Mouse (Mus musculus): ENCODE measurements around the gene Paqr3.

Paqr3 gene

DNA sequence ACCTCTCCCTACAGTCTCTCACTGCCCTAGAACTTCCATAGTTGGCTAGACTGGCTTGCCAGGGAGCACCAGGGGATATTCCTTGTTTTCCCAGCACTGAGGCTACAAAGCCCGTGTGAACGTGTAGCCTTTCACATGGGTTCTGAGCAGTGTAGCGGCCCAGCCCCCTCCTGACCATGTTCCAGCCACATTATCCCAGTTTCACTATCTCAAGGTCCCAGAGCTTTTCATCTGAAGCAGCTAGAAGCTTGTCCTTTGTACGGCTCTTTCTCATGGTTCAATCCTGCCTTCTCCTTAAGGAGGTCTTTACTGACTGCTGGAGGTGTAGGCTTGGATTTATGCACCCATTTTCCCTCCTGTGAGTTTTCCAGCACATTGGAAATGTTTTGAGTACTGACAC lies 26.9 kb downstream of the Paqr3 start:
- DNase-seq (ENCODE audit: low spot score): no peak

DNA sequence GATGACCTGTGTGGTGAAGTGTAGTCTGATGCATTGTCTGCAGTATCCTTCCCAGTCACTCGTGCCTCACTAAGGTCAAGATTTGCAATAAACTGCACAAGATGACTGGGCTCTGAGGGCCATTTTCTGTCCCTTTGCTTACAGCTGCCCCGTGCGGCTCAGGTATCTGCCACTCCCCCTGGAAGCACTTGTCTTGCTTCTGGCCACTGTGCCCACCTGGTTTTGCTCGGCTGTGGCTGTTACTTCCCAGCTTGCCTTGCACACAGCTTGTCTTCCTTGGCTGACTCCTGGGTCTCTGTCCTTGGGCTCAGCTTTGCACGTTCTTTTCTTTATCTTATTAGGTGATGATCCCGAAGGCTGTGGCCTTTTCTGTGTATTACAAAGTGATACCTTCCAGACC lies 27.7 kb downstream of the Paqr3 start:
- no peak for DNase-seq (ENCODE audit: low spot score)

DNA sequence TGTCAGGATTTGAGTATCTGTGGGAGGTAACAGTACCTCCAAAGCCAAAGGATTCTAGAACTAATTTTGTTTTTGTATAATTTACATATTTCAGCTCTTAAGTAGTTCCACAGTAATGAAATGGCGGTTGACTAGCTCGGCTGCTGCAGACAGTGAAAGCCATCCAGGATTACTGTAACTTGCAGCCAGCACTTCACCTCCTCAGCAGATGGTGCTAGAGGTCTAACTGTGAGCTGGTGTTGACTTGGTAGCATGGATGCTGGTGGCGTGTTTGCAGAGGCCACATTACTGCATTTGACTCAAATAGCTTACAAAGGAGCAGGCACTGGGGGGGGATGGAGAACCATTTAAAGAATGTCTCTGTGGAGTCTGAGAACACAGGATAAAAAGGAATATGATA lies 29.9 kb downstream of the Paqr3 start:
- DNase-seq (ENCODE audit: low spot score): no peak

DNA sequence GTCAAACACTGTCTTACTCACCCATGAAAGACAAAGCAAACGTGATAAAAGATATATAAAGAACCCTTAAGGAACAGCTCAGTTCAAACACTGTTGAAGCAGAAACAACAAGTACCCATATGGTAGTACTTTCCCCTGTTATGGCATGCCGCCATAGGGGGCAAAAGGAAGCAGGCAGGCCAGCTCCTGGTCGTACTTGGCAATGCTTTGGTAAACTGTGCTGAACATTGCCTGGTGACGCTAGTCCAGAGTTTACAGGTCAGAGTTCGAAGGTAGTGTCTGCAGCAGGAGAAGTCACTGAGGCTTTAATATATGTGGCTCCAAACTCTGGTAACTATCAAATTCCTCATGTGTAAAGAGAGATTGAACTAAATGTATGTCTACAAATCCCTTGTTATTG lies 32.8 kb downstream of the Paqr3 start:
- no peak for DNase-seq (ENCODE audit: low spot score)

DNA sequence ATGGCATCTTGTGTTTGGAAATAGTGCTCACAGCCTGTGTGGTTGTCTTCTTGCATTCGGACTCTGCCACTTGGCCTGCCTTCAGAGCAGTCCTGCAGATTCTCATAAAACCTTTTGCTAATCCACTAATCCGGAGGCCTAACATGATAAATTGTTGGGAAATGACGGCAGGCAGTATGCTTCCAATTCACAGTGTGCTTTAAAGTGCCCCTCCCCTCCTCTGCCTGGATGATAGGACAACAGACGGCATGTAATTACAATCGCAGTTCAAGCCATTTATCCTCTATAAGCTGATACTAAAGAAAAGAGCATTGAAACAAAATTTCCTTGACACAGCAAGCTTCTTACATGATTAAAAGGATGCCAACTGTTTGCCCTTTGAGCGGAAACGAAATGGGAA lies 33.7 kb downstream of the Paqr3 start:
- no peak for DNase-seq (ENCODE audit: low spot score)

DNA sequence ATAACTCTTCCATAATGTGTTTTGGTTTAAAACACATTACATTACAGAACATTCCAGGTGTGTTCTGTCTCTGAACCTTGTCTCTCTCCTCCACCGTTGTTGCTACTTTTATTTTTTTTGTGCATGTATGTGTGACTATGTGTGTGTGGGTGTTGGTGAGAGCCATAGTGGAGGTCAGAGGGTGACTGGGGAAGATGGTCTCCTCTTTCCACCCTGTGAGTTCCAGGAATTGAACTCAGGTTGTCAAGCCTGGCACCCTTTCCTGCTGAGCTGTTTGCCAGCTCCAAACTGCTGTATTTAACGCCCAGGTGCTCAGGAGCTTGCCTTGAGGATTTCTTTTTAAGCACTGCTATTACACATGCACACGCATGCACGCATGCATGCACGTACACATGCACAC lies 35.2 kb downstream of the Paqr3 start:
- no peak for DNase-seq (ENCODE audit: low spot score)

DNA sequence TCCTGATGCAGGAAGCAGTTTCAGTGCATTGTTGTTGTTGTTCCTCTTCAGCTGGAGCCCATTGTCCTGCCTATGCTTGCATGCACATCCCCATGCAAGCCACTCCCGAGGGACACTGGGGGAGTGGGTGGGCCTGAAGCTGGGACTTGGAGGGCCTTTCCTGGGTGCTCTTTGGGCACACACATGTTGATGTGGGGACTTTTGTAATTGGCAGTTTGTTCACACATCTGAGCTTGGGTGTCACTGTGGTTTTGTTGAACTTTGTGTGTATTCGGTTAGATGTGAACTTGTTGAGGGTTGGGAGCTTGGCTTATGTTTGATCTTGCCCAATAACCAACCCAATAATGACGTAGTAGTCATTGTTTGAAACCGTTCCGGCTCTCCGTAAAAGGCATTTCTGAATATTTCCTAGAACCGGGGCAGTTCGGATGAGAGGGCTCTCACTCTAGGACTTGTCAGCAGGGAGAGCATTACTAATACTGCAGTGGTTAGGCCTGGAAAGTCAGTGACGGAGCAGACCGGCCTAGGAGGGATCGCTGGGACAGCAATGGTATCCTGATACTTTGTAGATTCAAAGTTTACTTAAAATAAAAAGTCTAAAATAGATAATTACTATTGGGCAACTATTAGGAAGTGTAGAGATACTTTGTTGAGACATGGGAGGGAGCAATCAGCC lies 35.8 kb downstream of the Paqr3 start:
- DNase-seq (ENCODE audit: low spot score): no peak

DNA sequence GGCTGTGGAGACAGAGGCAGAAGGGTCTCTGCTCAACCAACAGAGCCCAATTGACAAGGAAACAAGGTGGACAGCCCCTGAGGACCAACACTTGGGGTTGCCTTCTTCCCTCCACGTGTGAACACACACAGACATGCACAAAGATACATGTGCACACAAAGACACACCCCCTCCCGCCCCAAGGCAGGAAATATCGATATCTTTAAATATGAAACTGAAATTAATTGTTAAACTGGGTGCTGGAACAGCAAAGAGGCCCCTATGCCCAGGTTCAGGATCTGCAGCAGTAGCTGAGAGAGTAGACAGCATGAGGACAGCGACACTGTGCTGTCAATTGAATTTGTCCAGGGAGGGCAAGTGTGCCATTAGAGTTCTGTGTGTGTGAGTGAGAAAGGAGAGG lies 45.6 kb downstream of the Paqr3 start:
- no peak for DNase-seq (ENCODE audit: low spot score)

DNA sequence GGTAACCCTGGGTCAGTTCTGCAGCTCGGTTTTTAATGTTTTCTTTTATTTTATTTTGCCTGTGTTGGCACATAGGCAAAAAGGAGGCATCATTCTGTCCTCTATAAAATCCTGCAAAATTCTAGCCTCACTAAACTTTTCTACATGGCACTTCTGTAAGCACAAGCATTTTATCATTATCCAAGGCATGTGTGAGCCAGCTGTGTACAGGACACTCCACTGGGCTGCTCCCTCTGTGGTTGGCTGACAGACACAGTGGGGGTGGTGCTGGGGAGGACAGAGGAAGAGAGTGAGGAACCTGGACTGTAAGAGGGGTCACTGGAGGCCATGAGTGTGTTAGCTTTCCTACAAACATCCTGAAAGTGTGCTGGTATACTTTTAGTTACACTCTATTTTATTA lies 49.4 kb downstream of the Paqr3 start:
- no peak for DNase-seq (ENCODE audit: low spot score)

DNA sequence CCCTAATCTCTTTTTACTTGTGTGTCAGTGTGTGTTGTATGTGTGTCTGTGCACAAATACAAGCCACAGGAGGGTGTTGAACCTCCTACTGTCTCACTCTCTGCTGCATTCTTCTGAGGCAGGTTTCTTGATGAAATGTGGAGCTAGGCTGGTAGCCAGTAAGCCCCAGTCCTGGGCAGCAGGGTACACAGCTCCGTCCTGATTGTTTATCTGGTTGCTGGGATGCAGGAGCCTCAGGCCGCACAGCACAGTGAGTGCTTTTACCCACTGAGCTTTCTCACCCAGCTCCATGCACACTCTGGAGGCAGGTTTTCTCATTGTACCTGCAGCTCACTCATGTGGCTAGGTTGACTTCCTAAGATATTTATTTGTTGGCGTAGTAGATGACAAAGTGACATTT lies 50.5 kb downstream of the Paqr3 start:
- DNase-seq (ENCODE audit: low spot score): no peak

DNA sequence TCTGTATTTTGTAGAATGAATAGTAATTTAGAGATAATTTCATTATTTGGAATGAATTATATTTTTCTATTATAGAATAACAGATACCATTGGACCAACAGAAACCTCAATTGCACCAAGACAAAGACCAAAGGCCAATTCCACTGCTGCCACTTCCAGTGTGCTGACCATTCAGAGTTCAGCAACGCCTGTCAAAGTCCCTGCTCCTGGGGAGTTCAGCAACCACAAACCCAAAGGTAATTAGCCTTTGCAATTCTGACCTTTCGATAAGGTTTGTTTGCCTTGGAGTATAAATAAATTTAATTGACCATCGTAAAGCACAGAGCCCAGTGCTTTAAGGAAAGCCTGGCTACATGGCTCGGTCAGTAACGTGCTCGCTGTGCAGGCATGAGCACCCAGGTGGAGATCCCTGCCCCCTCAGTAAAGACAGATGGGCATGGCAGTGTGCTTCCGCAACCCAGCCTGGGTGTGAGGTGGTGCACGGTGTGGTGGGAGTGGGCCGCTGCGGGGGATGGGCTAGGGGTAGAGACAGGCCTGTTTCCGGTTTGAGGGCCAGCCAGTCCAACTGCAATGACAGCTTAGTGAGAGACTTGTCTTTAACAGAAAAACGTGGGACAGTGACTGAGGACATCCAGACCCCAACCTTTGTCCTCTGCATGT lies 54.5 kb downstream of the Paqr3 start:
- DNase-seq (ENCODE audit: low spot score): no peak

DNA sequence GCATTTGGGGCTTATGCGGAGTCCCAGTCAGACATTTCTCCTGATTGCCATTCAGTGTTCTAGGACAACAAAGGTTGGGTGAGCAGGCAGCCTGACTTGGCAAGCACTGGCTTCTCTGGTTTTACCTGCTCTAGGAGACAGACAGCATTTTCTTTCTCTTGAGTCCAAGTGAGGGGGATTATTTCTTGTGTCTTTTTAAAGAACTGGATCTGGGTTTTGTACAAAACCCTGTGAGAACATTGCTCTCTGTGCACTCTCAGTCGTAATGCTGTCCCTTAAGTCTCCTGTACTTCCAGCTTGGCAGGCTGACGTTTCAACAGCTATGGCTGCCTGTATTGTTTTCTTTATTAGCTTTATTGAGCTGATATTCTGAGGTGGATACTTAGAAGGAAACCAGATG lies 55.0 kb downstream of the Paqr3 start:
- no peak for DNase-seq (ENCODE audit: low spot score)

DNA sequence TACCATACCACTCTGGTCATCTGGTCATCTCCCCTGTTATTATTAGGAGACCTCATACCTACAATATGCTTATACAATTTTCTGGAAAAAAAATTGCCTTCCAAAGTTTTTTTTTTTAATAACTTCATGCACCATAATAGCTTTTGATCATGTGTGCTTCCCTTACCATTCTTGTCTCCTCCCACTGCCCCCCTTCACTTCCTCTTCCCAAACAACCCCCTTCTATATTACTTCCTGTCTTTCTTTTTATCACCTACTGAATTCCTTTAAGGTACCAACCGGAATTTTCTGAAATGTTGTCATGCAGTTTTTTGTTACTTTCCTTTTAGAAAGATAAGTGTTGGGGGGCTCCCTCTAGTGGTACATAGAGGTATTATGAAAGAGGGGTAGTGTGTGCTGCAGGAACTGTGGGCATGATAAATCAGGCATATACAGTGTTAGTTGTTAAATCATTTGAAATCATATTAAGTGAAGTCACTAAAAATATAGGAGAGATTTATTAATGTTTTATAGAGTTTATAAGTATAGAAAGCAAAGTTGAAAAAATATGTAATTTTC lies 55.8 kb downstream of the Paqr3 start:
- peak; percentile 67 for DNase-seq (ENCODE audit: low spot score)

DNA sequence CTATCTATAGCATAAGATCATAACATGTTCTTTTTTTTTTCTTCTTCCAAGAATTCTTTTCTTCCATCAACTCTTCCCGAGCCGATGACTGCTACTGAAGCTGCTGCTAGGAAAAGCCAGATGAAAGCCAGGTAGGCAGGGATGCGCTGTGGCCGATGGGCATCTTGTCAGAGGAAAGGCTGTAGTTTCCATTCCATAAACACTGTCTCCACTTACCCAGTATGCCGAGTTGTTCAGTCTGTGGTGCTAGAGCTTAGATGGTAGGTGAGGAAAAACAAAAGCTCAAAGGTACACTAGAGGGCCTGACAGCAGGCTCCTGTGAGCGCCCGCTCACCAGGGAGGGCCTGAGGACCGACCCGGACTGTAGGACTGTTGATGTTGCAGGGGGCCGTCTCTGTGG lies 56.6 kb downstream of the Paqr3 start:
- DNase-seq (ENCODE audit: low spot score): no peak

DNA sequence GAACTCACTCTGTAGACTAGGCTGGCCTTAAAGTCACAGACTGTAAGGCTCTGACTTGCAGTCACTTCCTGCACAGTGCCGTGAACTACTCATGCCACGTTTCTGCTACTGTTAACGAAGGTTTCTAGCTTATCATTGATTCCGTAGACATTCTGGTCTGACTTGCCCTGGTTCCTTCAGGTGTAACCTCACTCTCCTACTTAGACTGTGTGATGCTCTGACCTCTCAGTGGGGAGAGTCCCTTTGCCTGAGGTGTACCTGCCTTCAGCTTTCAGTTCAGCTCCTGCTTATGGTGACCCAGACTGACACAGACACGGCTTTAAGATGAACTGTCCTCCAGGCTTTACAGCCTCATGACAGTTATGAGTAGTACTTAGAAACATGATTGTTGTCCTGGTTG lies 57.2 kb downstream of the Paqr3 start:
- DNase-seq (ENCODE audit: low spot score): no peak

DNA sequence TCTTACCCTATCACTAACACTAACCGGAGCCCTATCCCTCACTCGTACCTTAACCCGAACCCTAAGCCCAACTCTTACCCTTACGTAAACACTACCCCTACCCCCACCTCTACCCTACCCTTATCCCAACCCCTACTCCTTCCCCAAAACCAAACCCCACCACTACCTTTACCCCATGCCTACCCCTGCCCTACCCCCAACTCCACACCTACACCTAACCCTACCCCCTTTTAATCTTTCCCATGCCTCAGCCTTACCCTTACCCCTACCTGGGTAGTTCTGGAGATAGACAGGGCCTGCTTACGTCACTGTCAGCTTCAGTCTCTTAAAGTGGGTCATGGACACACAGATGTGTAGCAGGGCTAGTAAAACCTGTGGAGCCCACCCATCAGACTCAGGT lies 62.5 kb downstream of the Paqr3 start:
- DNase-seq (ENCODE audit: low spot score): no peak

DNA sequence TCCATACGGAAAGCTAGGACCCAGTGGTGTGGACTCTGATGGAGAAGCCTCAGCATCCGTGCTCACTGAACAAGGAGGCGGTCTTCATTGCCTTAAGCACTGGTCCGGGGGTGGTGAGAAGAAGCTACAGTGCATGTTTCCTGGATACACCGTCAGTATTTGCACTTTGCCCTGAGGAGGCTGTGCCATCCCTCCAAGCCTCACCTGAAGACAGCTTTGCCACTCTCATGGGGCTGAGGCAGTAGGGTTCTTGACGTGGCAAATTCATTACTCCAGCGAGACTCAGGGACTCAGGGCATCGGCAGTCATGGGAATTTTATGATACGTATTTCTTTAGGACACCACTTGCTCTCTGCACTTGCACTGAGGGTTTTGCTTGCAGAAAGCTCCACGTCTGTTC lies 64.7 kb downstream of the Paqr3 start:
- DNase-seq (ENCODE audit: low spot score): no peak

DNA sequence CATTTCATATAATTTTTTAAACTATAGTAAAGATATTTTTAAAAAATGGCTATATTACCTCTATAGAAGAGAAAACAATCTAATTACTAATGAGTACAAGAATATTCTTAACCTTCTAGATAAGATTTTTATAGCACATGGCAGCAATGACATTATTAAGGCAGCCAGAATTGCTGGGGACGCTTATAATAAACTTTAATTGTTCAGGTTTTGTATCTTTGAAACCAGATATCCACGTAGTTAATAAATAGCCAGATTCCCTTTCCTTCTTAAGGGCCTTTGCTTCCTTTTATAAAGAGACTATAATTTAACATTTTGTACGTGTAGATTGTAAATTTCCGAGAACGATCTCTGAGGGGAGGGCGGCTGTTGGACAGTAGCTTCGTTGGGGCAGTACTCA lies 66.1 kb downstream of the Paqr3 start:
- no peak for DNase-seq (ENCODE audit: low spot score)

All from lung, postnatal 25 days (tissue).